Mouse (Mus musculus) heart, postnatal 0 days (tissue): ENCODE data around the gene Gjb2.

Source experiments
- CTCF ChIP-seq: IDR thresholded peaks from 2 replicates; pipeline ENCODE4 v1.5.1; 2016; ENCODE audit warnings: antibody characterized with exemption, control low read depth, low read depth
- EP300 ChIP-seq: IDR thresholded peaks from 2 replicates; pipeline ENCODE4 v1.6.1; 2016; ENCODE audit warnings: antibody characterized with exemption, low read depth

DNA sequence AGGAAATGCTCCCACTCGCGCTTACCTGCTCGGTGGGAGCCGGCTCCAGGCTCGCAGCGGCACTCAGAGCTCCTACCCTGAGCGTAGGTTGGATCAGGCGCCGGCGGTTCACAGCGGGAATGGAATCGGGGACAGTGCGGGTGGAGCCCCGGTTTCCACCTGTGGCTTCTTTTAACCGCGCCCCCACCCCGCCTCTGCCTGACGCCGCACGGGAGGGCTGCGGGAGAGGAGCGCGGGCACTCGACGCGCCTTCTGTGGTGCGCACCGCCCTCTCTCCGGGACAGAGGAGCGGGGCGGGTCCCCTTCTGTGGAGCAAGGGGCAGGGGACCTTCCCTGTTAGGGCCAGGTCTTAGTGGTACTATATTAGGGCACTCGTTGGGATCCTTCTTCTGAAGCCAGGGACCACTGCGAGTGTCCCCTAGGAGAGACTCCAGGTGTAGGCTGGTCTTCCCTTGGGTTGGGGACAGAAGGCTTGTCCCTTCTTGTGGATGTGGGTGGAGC is 28.7 kb upstream of the Gjb2 start, which contains the start of gene Gjb6:
- TF ChIP-seq CTCF = no peak
- TF ChIP-seq EP300 = no peak
